Mouse (Mus musculus) layer of hippocampus, adult 11-12 months (tissue): ENCODE measurements around the gene Snrpa.

Source experiments
- DNase-seq: peaks from one replicate; pipeline ENCODE4 v3.0.0; 2022; ENCODE audit warnings: low spot score

Gene Snrpa

DNA sequence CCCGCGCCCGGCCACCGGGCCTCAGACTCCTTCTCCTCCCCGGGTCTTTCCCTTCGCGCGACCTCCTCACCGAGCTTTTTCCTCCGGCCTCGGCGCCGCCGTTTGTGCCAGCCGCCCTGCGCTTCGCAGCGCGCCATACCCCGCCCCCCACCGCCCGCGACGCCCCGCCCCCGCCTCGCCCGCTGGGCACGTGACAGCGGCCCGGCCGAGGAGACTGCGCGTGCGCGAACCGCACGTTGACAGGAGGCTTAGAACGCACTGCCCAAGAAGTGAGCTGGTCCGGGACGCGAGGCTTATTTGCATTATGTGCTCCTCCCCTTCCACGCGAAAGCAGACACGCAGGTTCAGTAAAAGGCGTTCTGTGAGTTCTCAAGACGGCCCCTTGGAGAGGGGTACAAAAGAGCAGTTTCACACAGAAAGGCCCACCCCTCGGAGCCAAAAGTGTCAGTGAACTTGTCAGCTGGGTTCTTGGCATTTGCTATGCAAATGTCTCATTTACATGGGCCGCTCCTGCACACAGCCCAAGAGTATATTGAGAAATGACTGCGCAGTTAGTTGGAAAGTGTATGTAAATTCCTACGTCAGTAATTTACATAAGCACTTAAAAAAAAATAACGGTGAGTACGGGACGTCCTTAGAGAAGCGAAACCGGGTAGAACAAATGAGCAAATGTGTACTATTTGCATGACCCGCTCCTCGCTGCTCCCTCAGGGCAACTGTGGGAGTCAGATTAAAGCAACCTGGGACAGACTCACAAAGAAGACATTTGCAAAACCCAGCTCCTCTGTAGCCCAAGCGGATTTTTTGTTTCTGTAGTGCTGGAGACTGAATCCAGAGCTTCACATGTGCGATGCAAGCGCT, 29.2 kb downstream of the Snrpa start, which contains the start of gene Egln2:
Egln2 (minus strand) TSS at position 189 of the 861 bp plus-strand sequence.
- peak; percentile 95 for DNase-seq

- peak; percentile 82 for DNase-seq
Observed at GRCm38 (mm10) chr7:27166229-27166613, 29.9 kb downstream of the Snrpa start.

GRCm38 (mm10) chr7:27165696-27166095, 30.4 kb downstream of the Snrpa start:
- DNase-seq, result no peak

- peak; percentile 50 for DNase-seq
Observed at GRCm38 (mm10) chr7:27165007-27165655, 30.9 kb downstream of the Snrpa start.

DNA sequence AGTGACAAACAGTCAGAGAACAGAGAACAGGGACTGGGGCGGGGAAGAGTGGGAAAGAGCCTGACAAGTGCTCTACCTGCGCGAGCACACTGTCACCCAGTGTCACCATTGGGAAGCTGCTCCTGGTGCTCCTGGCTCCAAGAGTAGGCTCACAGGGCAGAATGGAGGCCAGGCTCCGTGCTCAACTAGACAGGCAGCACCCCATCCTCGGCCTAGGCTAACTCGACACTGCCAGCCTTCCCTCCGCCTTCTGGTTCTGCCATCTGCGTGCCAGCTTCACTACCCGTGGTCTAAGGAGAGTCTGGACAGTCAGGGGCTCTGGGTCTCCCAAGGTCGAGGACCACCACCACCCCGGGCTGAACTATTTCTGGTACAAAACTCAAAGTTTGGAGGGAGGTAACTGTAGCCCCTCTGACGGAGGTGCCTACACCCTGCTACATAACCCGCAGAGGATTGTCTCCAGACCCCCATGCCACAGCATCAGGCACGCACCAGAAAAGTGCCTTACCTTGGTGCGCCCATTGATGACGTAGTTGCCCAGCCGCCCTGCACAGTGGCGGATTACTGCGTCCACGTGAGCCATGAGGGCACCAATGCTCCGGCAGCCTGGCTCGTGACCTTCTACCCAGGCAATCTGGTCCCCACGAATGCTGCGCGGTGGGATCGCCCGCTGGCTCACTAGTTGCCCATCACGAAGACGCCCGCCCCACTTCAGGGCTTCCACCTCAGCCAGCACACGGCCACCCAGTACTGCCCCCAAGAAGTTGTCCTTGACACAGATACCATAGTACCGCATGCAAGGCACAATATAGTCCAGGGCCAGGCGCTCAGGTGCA, 31.7 kb downstream of the Snrpa start:
- DNase-seq, result peak; percentile 47

DNA sequence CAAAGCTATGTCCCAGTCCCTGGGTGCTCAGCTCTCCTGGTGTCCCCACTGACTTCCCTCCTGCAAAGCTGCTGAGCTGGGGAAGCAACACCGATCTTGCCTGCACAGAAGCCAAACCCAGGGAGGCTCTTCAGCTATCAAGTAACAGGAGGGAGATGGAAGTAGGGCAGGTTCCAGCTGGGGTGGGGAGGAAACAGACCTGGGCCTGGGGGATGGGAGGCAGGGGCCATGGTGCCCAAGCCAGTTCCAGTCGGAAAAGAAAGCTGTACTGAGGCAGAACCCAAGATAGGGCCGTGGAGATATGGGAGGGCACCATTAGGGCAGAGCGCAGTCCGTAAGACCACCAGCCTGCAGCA, 32.6 kb downstream of the Snrpa start:
- no peak for DNase-seq

DNA sequence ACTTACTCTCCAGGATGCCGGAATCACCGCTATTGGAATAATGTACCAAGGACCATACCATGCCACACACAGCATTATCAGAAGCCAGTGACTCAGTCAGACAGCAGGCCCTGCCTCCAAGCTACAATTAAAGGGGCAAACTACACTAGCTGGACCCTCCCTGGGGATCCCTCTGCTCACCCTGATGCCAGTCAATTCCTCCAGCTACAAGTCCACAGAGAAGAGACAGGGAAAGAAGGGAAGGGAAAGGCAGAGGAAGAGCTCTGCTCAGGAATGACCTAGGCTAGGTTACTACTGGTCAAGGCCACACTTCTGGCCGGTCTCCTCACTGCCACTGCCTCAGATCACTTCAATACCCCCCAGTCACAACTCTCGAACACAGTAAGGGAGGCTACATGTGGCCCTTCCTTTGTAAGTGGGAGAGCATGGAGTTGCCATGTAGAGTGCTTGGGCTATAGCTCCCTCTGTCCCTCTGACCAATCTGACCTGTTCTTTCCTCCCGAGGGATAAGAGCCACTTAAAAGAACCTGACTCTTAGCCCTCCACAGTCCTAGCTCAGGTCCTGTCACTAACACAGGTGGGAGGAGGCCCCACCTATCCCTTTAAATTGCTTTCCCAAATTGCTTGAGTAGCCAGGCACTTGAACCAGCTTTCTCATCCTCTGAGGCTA, 33.2 kb downstream of the Snrpa start:
- DNase-seq, result no peak

DNA sequence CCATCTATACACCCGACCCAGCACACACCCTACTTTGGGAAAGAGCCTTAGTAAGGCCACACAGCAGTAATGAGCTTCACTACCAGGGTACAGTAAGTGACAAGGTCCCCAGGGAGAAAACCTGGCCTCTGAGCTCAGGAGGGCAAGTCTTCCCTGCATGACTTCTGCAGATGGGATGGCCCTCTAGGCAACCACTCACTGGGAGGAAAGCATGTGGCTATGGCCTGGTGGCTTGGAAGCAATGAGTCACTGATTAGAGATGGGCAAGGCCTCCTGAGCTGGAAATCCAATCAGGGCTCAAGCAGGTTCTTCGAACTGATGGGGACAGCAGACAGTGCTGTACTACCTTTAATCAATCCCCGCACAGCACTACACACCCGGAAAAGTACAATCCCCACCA, 34.3 kb downstream of the Snrpa start:
- no peak for DNase-seq

- no peak for DNase-seq
Observed at GRCm38 (mm10) chr7:27160921-27161320, 35.1 kb downstream of the Snrpa start.

DNA sequence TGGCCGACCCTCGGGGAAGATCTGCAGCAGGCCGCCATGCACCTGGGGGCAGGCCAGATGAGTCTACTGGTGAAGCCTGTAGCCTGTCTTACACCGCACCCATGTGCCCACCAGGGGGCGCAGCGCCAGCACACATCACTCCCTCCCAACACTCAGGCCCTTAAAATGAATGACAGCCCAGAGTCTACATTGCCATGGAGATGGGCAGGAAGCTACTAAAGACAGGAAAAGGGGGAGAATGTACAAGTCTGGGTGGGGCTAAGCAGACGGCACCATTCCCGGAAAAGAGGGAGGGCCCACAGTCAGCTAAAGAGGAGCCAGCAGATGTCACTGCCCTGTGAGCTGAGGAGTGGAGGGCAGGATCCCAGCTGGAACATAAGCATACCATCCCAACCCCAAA, 36.2 kb downstream of the Snrpa start:
- peak; percentile 91 for DNase-seq

- no peak for DNase-seq
Observed at GRCm38 (mm10) chr7:27159256-27159655, 36.8 kb downstream of the Snrpa start.

- no peak for DNase-seq
Observed at GRCm38 (mm10) chr7:27158171-27158570, 37.9 kb downstream of the Snrpa start.

DNA sequence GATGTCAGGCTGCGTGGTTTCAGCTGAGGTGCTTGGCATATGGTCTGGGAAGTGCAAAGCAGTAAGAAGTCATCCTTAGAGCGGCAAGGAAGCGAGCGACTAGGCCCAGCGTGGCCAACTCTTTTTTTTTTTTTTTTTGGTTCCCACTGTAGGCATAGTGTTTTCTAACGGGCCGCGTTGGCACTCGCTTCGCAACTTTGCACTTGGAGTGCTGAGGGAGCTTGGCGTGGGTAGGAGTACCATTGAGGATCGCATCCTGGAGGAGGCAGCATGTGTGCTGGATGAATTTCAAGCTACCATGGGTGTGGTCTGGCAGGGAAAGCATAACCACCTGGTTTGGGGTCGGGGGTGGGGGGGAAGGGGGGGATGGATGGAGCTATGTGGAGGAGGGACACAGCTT, 40.1 kb downstream of the Snrpa start:
- DNase-seq, result peak; percentile 56

- no peak for DNase-seq
Observed at GRCm38 (mm10) chr7:27153205-27153764, 42.8 kb downstream of the Snrpa start, which contains the start of gene Cyp2t4. Cyp2t4 (plus strand) TSS chr7:27153714.
